8 mouse cellular contexts compared by ENCODE assay signal in genomic region chr9:118919672-118920186, GRCm38 (mm10). TPM values are rescaled to one million over a fixed set of nuclear protein-coding genes. Genes with fewer than 3 reads are reported as not detected.
DNase-seq lines count a peak whose midpoint lies in the region; ATAC-seq and TF ChIP-seq lines count a peak whose summit lies in the region.

No protein-coding gene starts in this region.

- no peak overlapping the region for H3K27ac ChIP-seq in cerebellum, adult 2 months (ENCODE audit: insufficient read depth, low read length)
- no peak overlapping the region for H3K27ac ChIP-seq in lung, postnatal 0 days (ENCODE audit: low read length)
- H3K27ac ChIP-seq in hindbrain, embryonic 12.5 days, result no peak overlapping the region
- peak overlapping the region; percentile 72 for H3K27ac ChIP-seq in limb, embryonic 15.5 days
- no peak overlapping the region for H3K27ac ChIP-seq in liver, embryonic 12.5 days
- no peak overlapping the region for H3K27ac ChIP-seq in midbrain, embryonic 16.5 days (ENCODE audit: low read length)

- no peaks in the 10 kb centered on the region for H3K27me3 ChIP-seq in cerebellum, adult 2 months (ENCODE audit: control insufficient read depth, insufficient read depth, low read length)
- H3K27me3 ChIP-seq in lung, postnatal 0 days (replicated peaks; ENCODE audit: insufficient read depth, low read length), result no peaks in the 10 kb centered on the region
- H3K27me3 ChIP-seq in hindbrain, embryonic 12.5 days, result peaks cover 10% of the 10 kb centered on the region
- no peaks in the 10 kb centered on the region for H3K27me3 ChIP-seq in limb, embryonic 15.5 days
- H3K27me3 ChIP-seq in liver, embryonic 12.5 days (replicated peaks), result peaks cover 20% of the 10 kb centered on the region; the same call in 1 of the 2 replicates
- peaks cover 2% of the 10 kb centered on the region; the same call in 1 of the 2 replicates for H3K27me3 ChIP-seq in midbrain, embryonic 16.5 days (ENCODE audit: control insufficient read depth, insufficient read depth, low read depth, low read length)

- no peak overlapping the region for H3K4me3 ChIP-seq in cerebellum, adult 2 months (replicated peaks; ENCODE audit: insufficient read depth, low read depth, low read length)
- no peak overlapping the region for H3K4me3 ChIP-seq in lung, postnatal 0 days (ENCODE audit: low read depth, low read length)
- H3K4me3 ChIP-seq in lung, adult 2 months (replicated peaks; ENCODE audit: extremely low read depth, low read depth, low read length), result no peak overlapping the region
- no peak overlapping the region for H3K4me3 ChIP-seq in hindbrain, embryonic 12.5 days
- no peak overlapping the region for H3K4me3 ChIP-seq in limb, embryonic 15.5 days
- no peak overlapping the region for H3K4me3 ChIP-seq in liver, embryonic 12.5 days
- H3K4me3 ChIP-seq in midbrain, embryonic 16.5 days (ENCODE audit: low read depth, low read length), result no peak overlapping the region

- no peaks in the 10 kb centered on the region for H3K9me3 ChIP-seq in lung, postnatal 0 days (ENCODE audit: low read length)
- no peaks in the 10 kb centered on the region for H3K9me3 ChIP-seq in hindbrain, embryonic 12.5 days (replicated peaks)
- H3K9me3 ChIP-seq in limb, embryonic 15.5 days, result no peaks in the 10 kb centered on the region
- H3K9me3 ChIP-seq in liver, embryonic 12.5 days (replicated peaks), result no peaks in the 10 kb centered on the region
- no peaks in the 10 kb centered on the region for H3K9me3 ChIP-seq in midbrain, embryonic 16.5 days (replicated peaks; ENCODE audit: control insufficient read depth, low read length, poor library complexity, severe bottlenecking)

- H3K4me2 ChIP-seq in lung, postnatal 0 days (replicated peaks; ENCODE audit: low read depth, low read length), result no peak overlapping the region
- no peak overlapping the region for H3K4me2 ChIP-seq in hindbrain, embryonic 12.5 days (replicated peaks)
- H3K4me2 ChIP-seq in limb, embryonic 15.5 days, result peak overlapping the region; percentile 7; the same call in 1 of the 2 replicates
- no peak overlapping the region for H3K4me2 ChIP-seq in liver, embryonic 12.5 days
- H3K4me2 ChIP-seq in midbrain, embryonic 16.5 days (ENCODE audit: low read length), result no peak overlapping the region

- no peak for TF ChIP-seq EP300 in lung, postnatal 0 days (IDR thresholded peaks at IDR 0.05)

- no peak for TF ChIP-seq CTCF in cerebellum, adult 2 months (IDR thresholded peaks at IDR 0.05; ENCODE audit: borderline replicate concordance, insufficient read depth, low read depth, low read length)
- no peak for TF ChIP-seq CTCF in lung, postnatal 0 days (IDR thresholded peaks at IDR 0.05)
- no peak for TF ChIP-seq CTCF in lung, adult 2 months (IDR thresholded peaks at IDR 0.05; ENCODE audit: insufficient read depth, low read length)

- DNase-seq in cerebellum, adult 2 months, result peak; percentile 30 to 34
- DNase-seq in lung, postnatal 0 days (ENCODE audit: low spot score), result no peak
- DNase-seq in lung, adult 2 months, result no peak

- no peaks in the 10 kb centered on the region for H3K36me3 ChIP-seq in lung, postnatal 0 days (ENCODE audit: insufficient read depth, low read length)
- no peaks in the 10 kb centered on the region for H3K36me3 ChIP-seq in hindbrain, embryonic 12.5 days
- H3K36me3 ChIP-seq in limb, embryonic 15.5 days, result no peaks in the 10 kb centered on the region
- H3K36me3 ChIP-seq in liver, embryonic 12.5 days, result no peaks in the 10 kb centered on the region
- no peaks in the 10 kb centered on the region for H3K36me3 ChIP-seq in midbrain, embryonic 16.5 days (ENCODE audit: control insufficient read depth, insufficient read depth, low read length)

- no peak for ATAC-seq in cerebellum, adult (ENCODE audit: insufficient number of reproducible peaks, low FRiP score, low TSS enrichment)
- peak; percentile 25; the same call in 1 of the 2 replicates for ATAC-seq in lung, postnatal 0 days
- ATAC-seq in hindbrain, embryonic 12.5 days (ENCODE audit: low FRiP score), result 0 out of 2 replicates have a peak, but pooled peaks have one; percentile 23
- peak; percentile 46; the same call in 1 of the 2 replicates for ATAC-seq in limb, embryonic 15.5 days (ENCODE audit: insufficient number of reproducible peaks, low FRiP score, low TSS enrichment, low read depth)
- no peak for ATAC-seq in liver, embryonic 12.5 days
- ATAC-seq in midbrain, embryonic 16.5 days, result no peak

- H3K4me1 ChIP-seq in cerebellum, adult 2 months (ENCODE audit: control insufficient read depth, insufficient read depth, low read length), result 0 out of 2 replicates have a peak, but pooled peaks cover under 1% of the 10 kb centered on the region
- H3K4me1 ChIP-seq in lung, postnatal 0 days (ENCODE audit: insufficient read depth, low read depth, low read length), result peaks cover 8% of the 10 kb centered on the region; the same call in 1 of the 2 replicates
- H3K4me1 ChIP-seq in lung, adult 2 months (ENCODE audit: control insufficient read depth, insufficient read depth, low read length), result peaks cover 1% of the 10 kb centered on the region; the same call in 1 of the 2 replicates
- peaks cover 13% of the 10 kb centered on the region for H3K4me1 ChIP-seq in hindbrain, embryonic 12.5 days
- peaks cover 36% of the 10 kb centered on the region for H3K4me1 ChIP-seq in limb, embryonic 15.5 days
- H3K4me1 ChIP-seq in liver, embryonic 12.5 days, result peaks cover 4% of the 10 kb centered on the region
- H3K4me1 ChIP-seq in midbrain, embryonic 16.5 days (ENCODE audit: control insufficient read depth, insufficient read depth, low read length), result peaks cover 3% of the 10 kb centered on the region

- 9% methylated on average over 16 of the region's 16 CpGs for WGBS in cerebellum, adult 2 months
- WGBS in lung, postnatal 0 days, result 73% methylated on average over 16 of the region's 16 CpGs
- WGBS in lung, adult 2 months, result 75% methylated on average over 16 of the region's 16 CpGs
- WGBS in hindbrain, embryonic 12.5 days, result 70% methylated on average over 16 of the region's 16 CpGs
- WGBS in limb, embryonic 15.5 days, result 56% methylated on average over 16 of the region's 16 CpGs
- 72% methylated on average over 16 of the region's 16 CpGs for whole genome bisulfite sequencing in liver, embryonic 12.5 days (ENCODE audit: insufficient replicate concordance)
- 78% methylated on average over 16 of the region's 16 CpGs for WGBS in midbrain, embryonic 16.5 days

- H3K9ac ChIP-seq in lung, postnatal 0 days (replicated peaks; ENCODE audit: low read depth), result no peak overlapping the region
- H3K9ac ChIP-seq in hindbrain, embryonic 12.5 days, result no peak overlapping the region
- H3K9ac ChIP-seq in limb, embryonic 15.5 days, result no peak overlapping the region
- no peak overlapping the region for H3K9ac ChIP-seq in liver, embryonic 12.5 days
- H3K9ac ChIP-seq in midbrain, embryonic 16.5 days (ENCODE audit: low read depth, low read length), result no peak overlapping the region

- TF ChIP-seq POLR2A in cerebellum, adult 2 months (IDR thresholded peaks at IDR 0.05; ENCODE audit: borderline replicate concordance, insufficient read depth, low read length), result no peak
- TF ChIP-seq POLR2A in lung, adult 2 months (IDR thresholded peaks at IDR 0.05; ENCODE audit: borderline replicate concordance, extremely low read depth, low read depth, low read length), result no peak

RNA-seq across cellular contexts. Expression of gene Ctdspl, which starts 6.5 kb away (rescaled TPM):
- 10.3 and 10.6 TPM in 2 replicates for polyA plus RNA-seq in cerebellum, adult 2 months (2012; rRNA removed)
- 27.8 and 29.9 TPM in 2 replicates for polyA plus RNA-seq in lung, postnatal 0 days (2015; fragmentation: Nextera tagmentation; extraction: Ambion mirVana)
- 70.4 and 83.4 TPM in 2 replicates for polyA plus RNA-seq in lung, adult 2 months (2012; rRNA removed)
- polyA plus RNA-seq in hindbrain, embryonic 12.5 days (2016; fragmentation: Nextera tagmentation; extraction: Ambion mirVana), result 8.1 and 11.7 TPM in 2 replicates
- 17.0 and 19.2 TPM in 2 replicates for polyA plus RNA-seq in limb, embryonic 15.5 days (2015; fragmentation: Nextera tagmentation; extraction: Ambion mirVana)
- polyA plus RNA-seq in liver, embryonic 12.5 days (2016; fragmentation: Nextera tagmentation; extraction: Ambion mirVana), result 3.9 and 4.4 TPM in 2 replicates
- polyA plus RNA-seq in midbrain, embryonic 16.5 days (2015; fragmentation: Nextera tagmentation; extraction: Ambion mirVana), result 8.8 and 10.9 TPM in 2 replicates

Comparison
In these comparisons a context has a peak if more than half of its experiments do, and no peak if none do; other contexts are left out.
1. DNase-seq: peak in cerebellum, adult 2 months (2 of 2); none in lung, postnatal 0 days (single experiment) and lung, adult 2 months (single experiment).
2. ATAC-seq: peak in lung, postnatal 0 days (single experiment), hindbrain, embryonic 12.5 days (single experiment) and limb, embryonic 15.5 days (single experiment); none in cerebellum, adult (single experiment), liver, embryonic 12.5 days (single experiment) and midbrain, embryonic 16.5 days (single experiment).